Mouse (Mus musculus): ENCODE results near the gene Acot8. TPM values are rescaled to one million over a fixed set of nuclear protein-coding genes. Genes with fewer than 3 reads are reported as not detected.

Gene Acot8
- 10 to 100 TPM; 29.8 to 33.3 TPM for total RNA-seq (2023)

DNA sequence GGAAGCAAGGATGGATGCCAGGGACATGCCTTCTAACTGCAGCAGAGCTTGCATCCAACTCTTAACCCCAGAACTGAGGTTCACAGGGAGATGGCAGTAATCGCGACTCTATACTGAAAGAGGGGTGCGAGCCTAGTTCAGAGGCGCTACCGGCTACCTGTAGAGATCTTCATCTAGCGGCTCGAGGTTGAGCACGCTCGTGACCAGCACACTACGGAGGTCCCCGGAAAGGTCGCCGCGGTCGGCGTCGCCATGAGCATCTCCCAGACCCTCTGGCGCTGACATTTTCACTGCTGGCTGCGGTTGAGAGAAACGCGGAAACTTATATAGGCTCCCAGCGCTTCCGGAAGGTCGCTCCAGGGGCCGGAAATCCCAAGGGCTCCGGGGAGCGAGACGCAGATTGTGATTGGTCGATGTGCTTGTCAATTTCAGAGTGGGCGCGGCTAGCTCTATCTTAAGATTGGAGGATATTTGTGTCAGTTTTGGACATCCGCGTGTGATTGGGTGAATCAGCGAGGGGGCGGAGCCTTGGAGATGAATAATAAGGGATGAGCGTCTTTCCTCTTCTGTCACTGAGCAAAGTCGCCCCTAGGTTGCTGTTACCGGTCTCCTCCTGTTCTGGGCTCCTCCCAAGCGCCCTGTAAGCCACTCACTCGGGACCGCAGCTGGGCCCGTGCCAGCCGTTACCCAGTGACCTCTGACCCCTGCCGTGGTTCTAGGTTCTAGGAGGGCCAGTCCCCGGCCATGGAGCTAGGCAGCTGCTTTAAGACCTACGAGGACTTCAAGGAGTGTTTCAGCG is at the start of gene Acot8, which contains the start of gene Zswim3:
Gene Acot8 (minus strand): TSS at position 350 of the 799 bp plus-strand sequence.
Gene Zswim3 (plus strand): TSS at position 566 of the 799 bp plus-strand sequence.

DNA sequence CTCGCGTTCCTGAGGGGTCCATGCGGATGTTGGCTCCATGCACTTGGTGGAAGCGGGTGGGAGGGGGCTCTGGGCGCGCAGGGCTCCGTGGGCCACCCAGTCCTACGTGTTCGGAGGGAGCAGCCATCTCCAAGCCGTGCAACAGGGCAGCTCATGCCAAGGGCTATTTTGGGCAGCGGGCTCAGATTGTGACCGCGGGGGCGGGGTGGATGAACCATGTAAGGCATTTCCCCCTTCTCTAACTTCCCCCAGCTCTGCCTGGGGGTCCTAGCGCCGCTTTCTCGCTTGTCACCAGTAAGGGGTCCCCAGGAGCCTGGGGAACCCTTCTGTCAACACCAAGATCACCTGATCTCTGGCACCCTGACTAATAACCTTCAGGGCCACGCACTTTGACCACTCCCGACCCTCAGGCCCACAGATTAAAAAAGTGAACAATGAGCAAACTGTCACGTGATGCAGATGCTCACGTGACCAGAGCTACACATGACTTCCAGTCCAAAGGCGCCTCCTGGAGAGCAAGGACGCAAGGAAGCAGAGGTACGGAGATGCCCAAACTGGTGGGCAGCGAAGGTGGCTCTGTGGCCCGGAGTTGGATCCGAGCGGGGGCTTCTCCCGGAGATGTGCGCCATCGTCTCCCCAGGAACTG is 28.8 kb upstream of the Acot8 start, which contains the start of gene Neurl2:
Gene Neurl2 (minus strand): TSS at position 143 of the 646 bp plus-strand sequence.

DNA sequence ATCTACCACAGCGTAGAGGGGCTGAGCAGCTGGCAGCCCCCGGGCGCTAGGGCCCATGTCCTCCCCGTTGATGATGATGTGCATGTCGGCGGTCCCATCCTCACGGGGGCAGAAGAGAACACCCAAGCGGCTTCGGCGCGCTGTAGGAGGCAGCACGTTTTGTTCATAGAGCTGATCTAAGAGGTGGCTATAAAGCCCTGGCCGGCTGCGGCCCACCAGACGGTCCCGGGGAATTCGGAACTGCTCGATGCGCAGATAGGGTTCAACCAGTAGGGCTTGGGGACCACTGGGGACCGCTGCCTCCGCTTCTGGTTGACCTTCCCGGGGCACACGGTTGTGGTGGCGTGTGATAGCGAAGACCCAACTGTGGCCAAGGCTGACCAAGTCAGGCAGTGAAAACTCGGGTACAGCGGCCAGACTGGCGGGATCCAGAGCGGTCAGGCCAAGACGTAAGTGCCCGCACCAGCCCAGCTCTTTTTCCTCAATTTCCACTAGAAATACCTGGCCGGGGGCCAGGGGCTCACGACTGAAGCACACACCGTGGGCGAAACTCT is 28.1 kb upstream of the Acot8 start, which contains the start of gene Ctsa:
Gene Ctsa (plus strand): TSS at position 126 of the 554 bp plus-strand sequence.

DNA sequence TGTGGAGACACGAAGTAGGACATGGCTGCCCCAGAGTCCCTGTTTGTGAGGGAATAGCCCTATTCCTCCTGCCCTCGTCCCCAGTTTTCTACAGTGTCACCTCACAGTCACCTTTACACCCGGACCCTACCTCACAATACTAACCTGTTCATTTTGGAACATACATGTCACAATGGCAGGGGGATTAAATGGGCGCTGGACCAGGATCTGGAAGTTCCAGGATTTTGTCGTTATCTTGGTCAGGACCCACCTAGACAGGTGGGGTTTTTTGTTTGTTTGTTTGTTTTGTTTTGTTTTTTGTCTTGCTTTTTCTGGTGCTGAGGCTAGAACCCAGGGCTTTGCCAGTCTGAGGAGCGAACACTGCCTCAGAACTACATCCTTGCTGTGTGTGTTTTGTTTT is 23.8 kb upstream of the Acot8 start, which contains the start of gene Spata25:
Gene Spata25 (minus strand): TSS at position 101 of the 400 bp plus-strand sequence.

DNA sequence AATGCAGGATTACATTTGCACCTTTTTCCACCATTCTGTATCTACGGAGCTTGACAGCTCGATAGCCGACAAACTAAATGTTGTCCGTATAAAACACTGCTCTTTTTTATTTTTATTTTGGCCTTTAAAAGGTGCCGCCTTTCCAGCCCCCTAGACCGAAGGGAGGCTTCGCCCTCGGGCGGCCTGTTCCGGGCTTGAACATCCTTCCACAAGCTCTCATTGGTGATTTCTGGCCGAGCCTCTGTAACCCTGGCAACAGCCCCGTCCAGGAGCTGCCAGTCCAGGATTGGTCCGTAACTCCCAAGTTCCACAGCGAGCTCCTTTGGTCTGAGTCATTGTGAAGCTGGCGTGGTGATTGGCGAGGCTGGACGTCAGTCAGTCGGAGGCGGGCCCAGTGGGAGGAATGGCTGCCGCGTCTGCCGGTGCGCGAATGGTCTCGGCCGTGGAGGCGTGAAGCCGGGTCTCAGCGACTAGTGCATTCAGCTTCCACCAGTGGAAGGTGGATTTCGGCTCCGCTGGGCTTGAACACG is 18.0 kb upstream of the Acot8 start, which contains the start of gene Zswim1:
Gene Zswim1 (plus strand): TSS at position 51 of the 530 bp plus-strand sequence.

DNA sequence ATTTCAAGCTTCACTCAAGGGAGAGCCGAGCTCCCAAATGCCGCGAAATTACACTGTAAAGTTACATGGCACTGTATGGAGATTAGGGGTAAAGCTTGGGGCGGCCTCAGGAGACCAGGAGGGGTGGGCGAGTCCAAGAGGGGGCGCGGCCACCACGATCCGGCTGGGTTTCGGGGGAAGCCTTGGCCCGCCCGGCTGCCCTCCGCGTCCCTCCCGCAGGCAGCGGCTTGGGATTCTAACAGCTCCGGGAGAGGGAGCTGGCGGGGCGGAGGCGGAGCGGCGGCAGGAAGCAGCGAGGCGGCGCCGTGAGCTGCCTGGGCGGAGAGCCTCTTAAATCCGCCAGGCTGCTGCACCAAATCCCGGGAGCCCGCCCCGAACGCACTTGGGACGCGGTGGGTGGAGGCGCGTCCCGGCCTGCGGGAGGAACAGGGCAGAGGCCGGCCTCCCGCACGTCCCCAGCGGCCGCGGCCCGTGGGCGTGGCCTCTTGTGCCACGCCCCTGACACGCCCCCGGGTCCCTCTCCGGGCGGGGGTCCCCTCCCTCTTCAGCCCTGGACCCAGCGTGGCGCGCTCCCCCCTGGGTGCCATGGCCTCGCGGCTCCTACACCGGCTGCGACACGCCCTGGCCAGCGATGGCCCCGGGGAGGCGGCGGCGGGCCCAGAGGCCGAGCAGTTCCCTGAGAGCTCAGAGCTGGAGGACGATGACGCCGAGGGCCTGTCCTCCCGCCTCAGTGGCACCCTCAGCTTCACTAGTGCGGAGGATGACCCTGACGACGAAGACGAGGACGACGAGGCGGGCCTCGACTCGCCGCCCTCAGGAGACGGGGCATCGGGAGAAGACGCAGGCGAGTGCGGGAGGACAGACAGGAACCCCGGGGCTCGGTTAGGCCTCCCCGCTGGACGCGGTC is 18.9 kb downstream of the Acot8 start, which contains the start of gene Snx21:
Gene Snx21 (plus strand): TSS at position 343 of the 907 bp plus-strand sequence.

DNA sequence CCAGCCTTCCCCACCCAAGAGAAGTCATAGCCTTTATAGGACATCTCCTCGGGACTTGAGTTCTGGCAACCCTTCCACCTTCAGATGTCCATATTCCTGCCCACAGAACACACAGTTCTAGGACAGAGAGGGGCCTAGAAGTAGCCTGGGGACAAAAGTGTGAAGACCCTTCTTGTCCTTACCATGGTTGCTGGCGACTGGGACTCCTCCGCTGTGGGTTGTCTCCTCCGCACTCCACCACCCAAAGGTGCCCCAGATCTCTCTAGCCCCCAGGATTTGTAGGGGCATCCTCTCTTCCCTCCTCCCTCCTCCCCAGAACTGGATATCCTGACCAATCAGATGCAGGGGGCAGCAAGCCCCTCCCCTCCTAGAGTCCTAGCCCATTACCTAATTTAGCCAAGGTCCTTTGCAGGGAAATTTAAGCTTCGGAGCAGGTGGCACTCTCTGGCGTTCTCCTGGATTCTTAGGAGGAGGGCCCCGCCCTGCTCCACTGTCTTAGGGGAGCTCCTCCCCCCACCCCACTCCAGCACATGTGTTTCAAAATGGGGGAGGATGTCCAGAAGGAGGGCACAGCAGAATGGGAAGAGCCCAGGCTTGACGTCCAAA is 25.1 kb downstream of the Acot8 start, which contains the start of gene Tnnc2:
Gene Tnnc2 (minus strand): TSS at position 487 of the 606 bp plus-strand sequence.

DNA sequence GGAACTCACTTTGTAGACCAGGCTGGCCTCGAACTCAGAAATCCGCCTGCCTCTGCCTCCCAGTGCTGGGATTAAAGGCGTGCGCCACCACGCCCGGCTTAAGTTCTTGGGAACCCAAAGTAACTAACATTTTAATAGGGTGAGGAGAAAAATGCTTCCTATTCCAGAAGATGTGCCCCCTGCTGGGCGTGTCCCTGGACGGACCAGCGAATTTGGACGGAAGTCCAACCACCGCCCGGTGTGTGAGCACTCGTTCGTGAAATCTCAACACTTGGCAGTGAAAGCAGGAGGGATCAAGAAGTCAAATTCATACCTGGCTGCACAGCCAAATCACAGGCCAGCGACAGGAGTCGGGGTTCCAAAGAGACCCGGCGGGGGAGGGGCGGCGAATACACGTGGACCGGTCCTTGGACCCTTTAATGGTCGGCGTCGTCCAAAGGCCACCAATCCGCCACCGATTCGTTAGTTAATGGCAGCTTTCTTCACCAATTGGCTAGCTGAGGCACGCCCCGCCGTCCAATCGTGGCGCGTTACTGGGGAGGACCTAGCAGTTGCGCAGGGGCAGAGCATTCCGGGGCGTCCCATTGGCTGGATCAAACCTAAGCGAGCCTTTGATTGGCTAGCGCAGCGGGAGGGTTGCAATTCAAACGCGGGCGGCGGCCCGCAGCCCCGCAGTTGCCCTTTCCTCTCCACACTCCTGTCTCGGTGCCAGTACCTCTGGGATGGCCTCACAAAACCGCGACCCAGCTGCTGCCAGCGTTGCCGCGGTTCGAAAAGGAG is 35.2 kb downstream of the Acot8 start, which contains the start of gene Ube2c:
Gene Ube2c (plus strand): TSS at position 641 of the 780 bp plus-strand sequence.

DNA sequence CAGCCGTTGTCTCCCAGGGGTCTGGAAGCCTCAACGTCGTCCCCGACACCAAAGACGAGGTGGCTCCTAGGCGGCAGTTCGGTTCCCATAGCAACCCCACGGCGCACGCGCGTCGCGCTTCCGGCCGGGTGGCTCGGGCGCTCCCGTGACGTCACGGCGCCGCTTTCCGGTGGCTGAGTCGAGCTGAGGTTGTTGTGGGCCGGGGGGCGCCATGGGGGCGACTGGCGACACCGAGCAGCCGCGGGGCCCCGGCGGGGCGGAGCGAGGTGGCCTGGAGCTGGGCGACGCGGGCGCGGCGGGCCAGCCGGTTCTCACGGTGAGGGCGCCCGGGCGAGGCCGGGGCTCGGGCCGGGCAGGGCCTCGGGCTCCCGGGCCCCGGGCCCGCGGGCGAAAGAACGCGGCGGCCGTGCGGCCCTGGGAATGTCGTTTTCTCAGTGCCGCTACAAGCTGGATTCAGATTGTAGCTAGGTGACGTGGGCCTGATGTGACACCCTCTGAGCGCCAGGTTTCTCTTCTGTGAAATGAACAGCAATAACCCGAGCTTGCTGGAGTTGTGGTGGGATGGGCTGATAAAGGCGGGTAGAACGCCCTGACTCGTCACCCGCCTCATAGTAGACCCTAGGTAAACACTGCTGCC is 58.7 kb downstream of the Acot8 start, which contains the start of the genes Wfdc3 and Dnttip1:
Gene Wfdc3 (minus strand): TSS at position 89 of the 637 bp plus-strand sequence.
Gene Dnttip1 (plus strand): TSS at position 141 of the 637 bp plus-strand sequence.

Other genes with a start within 250 kb of the Acot8 start
- not detected for gene Wfdc2, start 242.5 kb downstream of the Acot8 start, total RNA-seq (2023)
- gene Spint3, start 231.4 kb downstream of the Acot8 start, total RNA-seq (2023): not detected
- gene Wfdc6a, start 219.4 kb downstream of the Acot8 start, total RNA-seq (2023): not detected
- not detected for gene Eppin, start 211.3 kb downstream of the Acot8 start, total RNA-seq (2023)
- gene Wfdc6b, start 191.4 kb downstream of the Acot8 start, total RNA-seq (2023): not detected
- gene Wfdc8, start 191.3 kb downstream of the Acot8 start, total RNA-seq (2023): not detected
- not detected for gene Wfdc16, start 166.1 kb downstream of the Acot8 start, total RNA-seq (2023)
- gene Wfdc10, start 148.8 kb downstream of the Acot8 start, total RNA-seq (2023): not detected
- not detected for gene Wfdc9, start 148.3 kb downstream of the Acot8 start, total RNA-seq (2023)
- gene Wfdc11, start 130.8 kb downstream of the Acot8 start, total RNA-seq (2023): not detected
- gene Wfdc13, start 119.8 kb downstream of the Acot8 start, total RNA-seq (2023): not detected
- gene Spint4, start 106.4 kb downstream of the Acot8 start, total RNA-seq (2023): not detected
- gene Spint5, start 89.6 kb downstream of the Acot8 start, total RNA-seq (2023): not detected
- not detected for gene Wfdc3, start 59.0 kb downstream of the Acot8 start, total RNA-seq (2023)
- 10 to 100 TPM; 32.0 to 44.8 TPM for gene Dnttip1, start 58.9 kb downstream of the Acot8 start, total RNA-seq (2023)
- 1 to 10 TPM; 3.0 TPM for gene Ube2c, start 35.0 kb downstream of the Acot8 start, total RNA-seq (2023)
- gene Tnnc2, start 24.9 kb downstream of the Acot8 start, total RNA-seq (2023): not detected
- 10 to 100 TPM; 12.5 to 16.9 TPM for gene Snx21, start 19.1 kb downstream of the Acot8 start, total RNA-seq (2023)
- 1 to 10 TPM; 2.8 to 3.1 TPM for gene Zswim3, start 216 bp upstream of the Acot8 start, total RNA-seq (2023)
- 1 to 10 TPM; 4.7 to 5.0 TPM for gene Zswim1, start 17.8 kb upstream of the Acot8 start, total RNA-seq (2023)
- 1 to 10 TPM in 1 of 2 experiments, not detected in 1; 1.2 TPM for gene Spata25, start 23.7 kb upstream of the Acot8 start, total RNA-seq (2023)
- gene Ctsa, start 28.0 kb upstream of the Acot8 start, total RNA-seq (2023): 100 to 1,000 TPM; 707 to 727 TPM
- gene Neurl2, start 28.6 kb upstream of the Acot8 start, total RNA-seq (2023): 1 to 10 TPM; 8.6 to 9.2 TPM
- gene Pltp, start 52.8 kb upstream of the Acot8 start, total RNA-seq (2023): 100 to 1,000 TPM; 140 to 168 TPM
- 10 to 100 TPM; 63.6 to 70.6 TPM for gene Pcif1, start 74.4 kb upstream of the Acot8 start, total RNA-seq (2023)
- 10 to 100 TPM; 38.3 to 38.8 TPM for gene Zfp335, start 106.9 kb upstream of the Acot8 start, total RNA-seq (2023)
- gene Mmp9, start 135.9 kb upstream of the Acot8 start, total RNA-seq (2023): under 1 TPM; 0.50 to 0.76 TPM
- under 1 TPM; 0.18 to 1.00 TPM for gene Slc12a5, start 155.9 kb upstream of the Acot8 start, total RNA-seq (2023)
- 10 to 100 TPM; 34.4 to 35.2 TPM for gene Ncoa5, start 230.0 kb upstream of the Acot8 start, total RNA-seq (2023)